Mouse (Mus musculus) E14TG2a.4 (cell line): ENCODE data around the gene Proser3.

ENCODE experiments used
- H3K27me3 ChIP-seq: 2 replicates; pipeline ENCODE4 v1.6.1; 2014; ENCODE audit warnings: low read length, control low read depth; ENCODE audit not compliant: insufficient read depth
- H3K36me3 ChIP-seq: 2 replicates; pipeline ENCODE4 v1.6.1; 2014; ENCODE audit warnings: low read length, control low read depth; ENCODE audit not compliant: insufficient read depth
- H3K4me1 ChIP-seq: replicated peaks from 2 replicates; pipeline ENCODE4 v1.6.1; 2014; ENCODE audit warnings: low read depth, low read length, control low read depth
- H3K4me3 ChIP-seq: replicated peaks from 2 replicates; pipeline ENCODE4 v1.5.1; 2014; ENCODE audit warnings: mild to moderate bottlenecking, low read length
- H3K9me3 ChIP-seq: 2 replicates; pipeline ENCODE4 v1.6.1; 2014; ENCODE audit warnings: low read length, control low read depth
- CTCF ChIP-seq: conservative IDR thresholded peaks from 2 replicates; pipeline ENCODE4 v1.5.1; 2014; ENCODE audit warnings: low read length
- NANOG ChIP-seq: IDR thresholded peaks from 2 replicates; pipeline ENCODE4 v1.6.1; 2014; ENCODE audit warnings: borderline replicate concordance, low read length, mixed read lengths
- POU5F1 ChIP-seq: IDR thresholded peaks from 2 replicates; pipeline ENCODE4 v1.6.1; 2014; ENCODE audit warnings: low read length, borderline replicate concordance

Gene Proser3

DNA sequence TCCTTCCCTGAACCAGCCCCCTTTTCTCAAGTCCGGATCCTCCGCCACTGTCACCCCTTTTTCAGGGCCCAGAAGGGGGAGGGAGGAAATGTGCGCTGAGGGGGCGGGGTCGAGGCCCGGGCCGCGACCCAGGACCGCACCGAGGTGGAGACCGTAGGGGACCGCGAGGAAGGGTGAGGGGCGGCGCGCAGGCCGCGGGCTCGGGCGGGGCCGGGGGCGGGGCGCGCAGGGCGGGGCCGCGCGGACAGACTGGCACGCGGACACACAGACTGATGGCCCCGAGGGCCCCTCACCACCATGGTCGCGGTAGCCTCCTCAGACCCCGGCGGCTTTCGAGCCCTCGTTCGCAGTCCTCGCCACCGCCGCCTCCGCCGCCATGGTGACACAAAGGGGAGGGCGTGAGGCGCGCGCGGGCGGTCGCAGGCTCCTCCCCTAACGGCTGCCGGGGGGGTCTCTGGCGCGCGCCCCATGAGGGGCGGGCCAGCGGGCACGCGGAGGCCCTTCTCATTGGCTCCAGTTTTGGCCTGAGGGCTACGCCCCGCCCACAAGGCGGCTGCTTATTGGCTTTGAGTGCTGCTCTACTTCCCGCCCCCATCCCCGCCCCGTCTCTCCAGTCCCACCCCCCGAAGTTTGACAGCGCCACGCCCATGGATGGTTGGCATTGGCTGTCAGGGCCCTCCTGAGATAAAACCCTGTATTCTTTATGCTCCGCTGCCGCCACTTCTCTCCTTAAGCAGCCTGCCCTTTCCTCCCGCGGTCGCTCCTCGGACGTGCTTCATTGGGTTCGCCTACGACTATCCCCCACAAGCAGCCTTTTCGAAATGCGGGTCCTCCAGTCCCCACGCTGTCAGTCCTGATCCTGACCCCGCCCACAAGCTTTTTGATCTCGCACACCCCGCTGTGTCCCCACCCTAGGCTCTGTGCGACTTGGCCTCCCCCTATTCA, 17.2 kb downstream of the Proser3 start, which contains the start of gene Arhgap33:
Arhgap33 (minus strand) TSS at position 428 of the 945 bp plus-strand sequence.
- Histone ChIP-seq H3K36me3 (peaks cover 24% of the 10 kb centered on the region), H3K9me3 (peaks cover 14% of the 10 kb centered on the region), H3K4me3 (peak within 1 kb of the TSS; percentile 85), H3K4me1 (peaks cover 27% of the 10 kb centered on the region), H3K27me3 (peaks cover 56% of the 10 kb centered on the region)
- TF ChIP-seq NANOG (no peak), CTCF (no peak)

- Histone ChIP-seq H3K4me1 (peaks cover 25% of the 10 kb centered on the region), H3K9me3 (peaks cover 14% of the 10 kb centered on the region), H3K27me3 (peaks cover 61% of the 10 kb centered on the region), H3K4me3 (peak overlapping the region; percentile 85), H3K36me3 (peaks cover 20% of the 10 kb centered on the region)
- TF ChIP-seq NANOG (no peak), POU5F1 (no peak), CTCF (no peak)
Observed at GRCm38 (mm10) chr7:30533941-30534632, 18.0 kb downstream of the Proser3 start.

DNA sequence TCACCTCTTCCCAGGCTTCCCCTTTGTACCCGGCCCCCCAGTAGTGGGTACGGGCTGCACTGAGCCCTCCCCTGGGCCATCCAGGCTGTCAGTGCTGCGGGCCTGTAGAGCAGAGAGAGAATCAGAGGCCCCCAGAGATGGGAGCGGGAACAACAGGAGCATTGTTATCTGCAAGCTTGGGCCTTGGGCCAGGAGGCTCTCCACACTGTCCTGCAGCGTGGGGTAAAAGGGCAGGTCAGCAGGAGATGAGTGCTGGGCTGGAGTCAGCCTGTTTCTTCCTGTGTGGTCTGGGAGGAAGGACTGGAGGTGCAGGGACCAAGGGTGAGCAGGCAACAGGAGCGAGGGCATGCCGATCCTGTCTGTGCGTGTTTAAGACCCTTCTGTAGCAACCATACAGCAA, 19.2 kb downstream of the Proser3 start:
- Histone ChIP-seq H3K36me3 (peaks cover 12% of the 10 kb centered on the region), H3K9me3 (peaks cover 14% of the 10 kb centered on the region), H3K4me3 (no peak overlapping the region), H3K4me1 (peaks cover 34% of the 10 kb centered on the region), H3K27me3 (peaks cover 66% of the 10 kb centered on the region)
- TF ChIP-seq CTCF (no peak), NANOG (no peak), POU5F1 (no peak)

DNA sequence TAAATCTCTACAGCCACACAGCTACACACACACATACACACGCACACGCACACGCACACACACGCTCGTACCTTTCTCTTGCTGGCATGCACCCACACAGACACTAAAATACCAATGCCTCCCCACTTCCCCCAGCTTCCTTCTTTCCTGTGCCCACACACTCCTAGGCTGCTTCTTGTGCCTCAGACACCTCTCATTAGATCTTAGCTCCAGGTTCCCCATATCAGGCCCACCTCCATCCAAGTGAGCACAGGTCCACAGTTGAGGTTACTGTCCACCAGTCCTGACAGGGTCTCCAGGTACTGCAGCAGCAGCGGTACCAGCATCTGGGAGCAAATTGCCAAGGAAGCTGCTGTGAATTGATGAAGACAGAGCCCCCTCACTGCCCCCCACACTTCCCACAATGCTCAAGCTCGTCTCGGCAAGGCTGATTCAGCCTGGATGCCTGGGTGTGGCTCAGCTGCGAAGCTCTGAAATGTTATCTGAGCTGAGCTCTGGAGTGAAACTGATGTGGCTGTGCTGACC, 20.7 kb downstream of the Proser3 start:
- TF ChIP-seq NANOG (no peak), CTCF (no peak), POU5F1 (no peak)
- Histone ChIP-seq H3K36me3 (peaks cover 10% of the 10 kb centered on the region), H3K4me3 (no peak overlapping the region), H3K4me1 (peaks cover 47% of the 10 kb centered on the region), H3K9me3 (peaks cover 14% of the 10 kb centered on the region), H3K27me3 (peaks cover 78% of the 10 kb centered on the region)

DNA sequence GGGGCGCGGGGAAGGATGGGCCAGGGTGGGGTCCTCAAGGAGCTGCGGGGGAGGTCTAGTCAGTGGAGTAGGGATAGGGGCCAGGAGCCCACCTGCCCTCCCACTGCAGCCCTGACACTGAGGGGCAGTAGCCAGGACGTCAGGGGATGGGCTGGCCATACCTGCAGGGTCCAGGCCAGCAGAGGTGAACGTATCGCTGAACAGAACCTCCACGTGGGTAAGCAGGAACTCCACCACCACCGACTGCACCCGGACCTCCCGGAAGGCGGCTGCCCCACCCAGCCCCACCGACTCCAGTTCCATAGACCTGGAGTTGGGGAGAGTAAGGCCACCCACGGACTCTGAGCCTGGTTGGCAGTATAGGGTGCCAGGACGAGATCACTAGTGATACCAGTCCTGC, 25.1 kb downstream of the Proser3 start:
- no peak for TF ChIP-seq CTCF
- no peak for TF ChIP-seq POU5F1
- no peak for TF ChIP-seq NANOG
- Histone ChIP-seq H3K27me3 (peaks cover 83% of the 10 kb centered on the region), H3K36me3 (peaks cover 5% of the 10 kb centered on the region), H3K4me3 (peak overlapping the region; percentile 70), H3K9me3 (no peaks in the 10 kb centered on the region), H3K4me1 (peaks cover 55% of the 10 kb centered on the region)

DNA sequence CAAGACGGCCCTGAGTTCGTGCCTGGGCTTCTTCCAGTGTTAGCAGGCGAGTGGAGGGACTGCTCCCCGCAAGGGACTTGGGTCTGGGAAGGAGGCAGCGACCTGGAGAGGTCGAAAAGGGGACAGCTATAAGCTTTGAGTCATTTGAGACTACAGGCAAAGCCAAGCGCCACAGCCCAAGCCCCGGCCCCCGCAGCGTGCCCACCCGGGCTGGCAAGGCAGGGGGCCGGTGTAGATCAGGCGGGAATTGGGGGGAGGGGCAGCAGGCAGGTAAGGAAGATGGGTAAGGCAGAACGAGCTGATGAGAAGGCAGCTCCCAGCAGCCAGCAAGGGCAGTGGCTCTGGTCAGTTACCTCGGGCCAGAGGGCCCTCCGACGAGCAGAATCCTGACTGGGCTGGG, 25.7 kb downstream of the Proser3 start:
- Histone ChIP-seq H3K36me3 (peaks cover 4% of the 10 kb centered on the region), H3K9me3 (no peaks in the 10 kb centered on the region), H3K4me1 (peaks cover 55% of the 10 kb centered on the region), H3K4me3 (peak overlapping the region; percentile 70), H3K27me3 (peaks cover 83% of the 10 kb centered on the region)
- TF ChIP-seq POU5F1 (no peak), NANOG (no peak), CTCF (no peak)

GRCm38 (mm10) chr7:30525954-30526353, 26.1 kb downstream of the Proser3 start:
- peaks cover 4% of the 10 kb centered on the region for H3K36me3 ChIP-seq
- no peaks in the 10 kb centered on the region for H3K9me3 ChIP-seq
- peaks cover 85% of the 10 kb centered on the region for H3K27me3 ChIP-seq
- H3K4me3 ChIP-seq: peak overlapping the region; percentile 70
- TF ChIP-seq CTCF (no peak), NANOG (no peak), POU5F1 (no peak)
- H3K4me1 ChIP-seq: peaks cover 55% of the 10 kb centered on the region

DNA sequence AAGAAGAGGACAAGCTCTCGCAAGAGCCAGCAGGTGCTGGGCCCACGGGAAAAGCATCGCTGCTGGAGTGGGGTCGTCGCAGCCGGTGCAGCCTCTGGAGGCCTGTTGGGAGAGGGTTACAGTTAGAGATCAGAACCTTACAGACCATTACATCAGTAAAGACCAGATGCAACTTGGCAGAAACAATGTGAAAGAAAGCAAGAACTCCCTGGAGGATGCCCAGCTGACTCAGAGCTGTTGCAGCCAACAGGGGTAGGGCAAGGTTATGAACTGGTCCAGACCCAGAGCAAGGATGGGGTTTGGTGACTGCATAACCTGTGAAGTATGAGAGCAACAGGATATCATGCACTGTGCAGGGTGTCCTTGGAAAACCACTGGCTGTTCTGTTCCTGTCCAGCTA, 27.6 kb downstream of the Proser3 start:
- Histone ChIP-seq H3K4me3 (no peak overlapping the region), H3K27me3 (peaks cover 85% of the 10 kb centered on the region), H3K4me1 (peaks cover 48% of the 10 kb centered on the region), H3K36me3 (peaks cover 2% of the 10 kb centered on the region), H3K9me3 (no peaks in the 10 kb centered on the region)
- TF ChIP-seq POU5F1 (no peak), NANOG (no peak), CTCF (no peak)
